Mouse (Mus musculus) erythroblast, embryonic 14.5 days (primary cell): Measurements from ENCODE around the gene Nrip1.

Experiments
- GATA1 ChIP-seq: IDR thresholded peaks from 2 replicates; pipeline ENCODE4 v1.6.1; 2012; ENCODE audit warnings: low read length, inconsistent platforms, mixed read lengths
- TAL1 ChIP-seq: IDR thresholded peaks from 3 replicates; pipeline ENCODE4 v1.6.1; 2012; ENCODE audit warnings: low read length, inconsistent platforms, mixed read lengths

DNA sequence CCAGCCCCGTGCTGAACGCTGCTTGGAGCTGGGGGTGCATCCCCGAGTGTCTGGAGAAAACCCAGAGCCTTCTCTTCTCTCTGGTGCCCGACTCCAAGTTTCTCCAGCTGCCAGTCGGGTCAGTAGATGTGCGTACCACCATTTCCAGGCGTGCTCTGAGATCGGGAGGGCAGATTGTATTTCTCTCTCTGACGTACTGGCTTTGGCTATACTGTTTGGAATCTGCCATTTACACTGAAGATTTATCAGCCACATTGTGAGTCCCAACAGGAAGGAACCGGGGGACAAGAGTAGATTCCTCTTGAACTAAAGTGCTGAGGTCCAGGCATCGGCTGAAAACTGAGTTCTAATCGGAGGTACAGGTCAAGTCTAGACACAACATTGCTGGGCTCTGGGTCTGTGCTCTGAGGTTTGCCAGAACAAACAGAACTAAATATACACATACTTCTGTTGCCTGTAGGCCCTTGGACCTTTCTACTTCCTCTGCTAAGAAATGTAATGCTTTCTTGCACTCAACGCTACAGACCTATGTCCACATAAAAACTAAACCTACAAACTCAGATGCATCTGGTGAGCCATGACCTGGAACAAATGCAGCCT lies 33.8 kb upstream of the Nrip1 start:
- no peak for TF ChIP-seq GATA1
- TF ChIP-seq TAL1, result no peak
